Mouse (Mus musculus) c-Kit-positive CD71-negative TER-119-negative erythroid progenitor cells, embryonic 14.5 days (primary cell): ENCODE data around the gene Kpnb1.
A peak's percentile ranks its signal among the peaks of the same experiment; 100 is the strongest.
"Not testable (repeated sequence)": the region's sequence is repeated elsewhere in the genome, so short reads cannot be mapped to it uniquely, and the experiment has no call there.

Experiments
- DNase-seq: peaks from one replicate; pipeline ENCODE4 v3.0.0-alpha.2; 2013; ENCODE audit warnings: low read depth

Kpnb1 gene

GRCm38 (mm10) chr11:97187764-97188642 is at the start of gene Kpnb1:
Gene Kpnb1, minus strand, starts transcription at chr11:97187881.
- DNase-seq, result peak; percentile 95

GRCm38 (mm10) chr11:97232436-97232835 is 44.8 kb upstream of the Kpnb1 start:
- no peak for DNase-seq

- DNase-seq, result no peak
Observed at GRCm38 (mm10) chr11:97229396-97229795, 41.7 kb upstream of the Kpnb1 start.

GRCm38 (mm10) chr11:97228985-97229384 is 41.3 kb upstream of the Kpnb1 start:
- DNase-seq, result no peak

- no peak for DNase-seq
Observed at GRCm38 (mm10) chr11:97226131-97226530, 38.5 kb upstream of the Kpnb1 start.

- no peak for DNase-seq
Observed at GRCm38 (mm10) chr11:97223485-97223884, 35.8 kb upstream of the Kpnb1 start.

GRCm38 (mm10) chr11:97221611-97222010 is 33.9 kb upstream of the Kpnb1 start:
- no peak for DNase-seq

- DNase-seq, result no peak
Observed at GRCm38 (mm10) chr11:97220211-97220610, 32.5 kb upstream of the Kpnb1 start.

GRCm38 (mm10) chr11:97214411-97214810 is 26.7 kb upstream of the Kpnb1 start:
- no peak for DNase-seq

- DNase-seq, result no peak
Observed at GRCm38 (mm10) chr11:97210728-97211400, 23.2 kb upstream of the Kpnb1 start.

- DNase-seq, result no peak
Observed at GRCm38 (mm10) chr11:97207011-97207422, 19.3 kb upstream of the Kpnb1 start.

GRCm38 (mm10) chr11:97199519-97199918 is 11.8 kb upstream of the Kpnb1 start:
- no peak for DNase-seq

- no peak for DNase-seq
Observed at GRCm38 (mm10) chr11:97198601-97199000, 10.9 kb upstream of the Kpnb1 start.

GRCm38 (mm10) chr11:97197021-97197420 is 9.3 kb upstream of the Kpnb1 start:
- no peak for DNase-seq

- no peak for DNase-seq
Observed at GRCm38 (mm10) chr11:97196541-97196940, 8.9 kb upstream of the Kpnb1 start.

GRCm38 (mm10) chr11:97192621-97192951 is 4.9 kb upstream of the Kpnb1 start:
- no peak for DNase-seq

- DNase-seq, result no peak
Observed at GRCm38 (mm10) chr11:97191915-97192620, 4.4 kb upstream of the Kpnb1 start.

GRCm38 (mm10) chr11:97190992-97191391 is 3.3 kb upstream of the Kpnb1 start:
- no peak for DNase-seq

- DNase-seq, result not testable (repeated sequence)
Observed at GRCm38 (mm10) chr11:97189645-97190044, 2.0 kb upstream of the Kpnb1 start.

GRCm38 (mm10) chr11:97189231-97189630 is 1.6 kb upstream of the Kpnb1 start:
- DNase-seq, result no peak

- DNase-seq, result no peak
Observed at GRCm38 (mm10) chr11:97188643-97188955, 918 bp upstream of the Kpnb1 start.

- peak; percentile 91 for DNase-seq
Observed at GRCm38 (mm10) chr11:97186947-97187763, 526 bp downstream of the Kpnb1 start.
